Mouse (Mus musculus) 3T3-L1 (cell line): ENCODE measurements around the gene 1700113H08Rik.
A peak's percentile ranks its signal among the peaks of the same experiment; 100 is the strongest.

ENCODE experiments used
- DNase-seq: peaks from one replicate; pipeline ENCODE4 v3.0.0-alpha.2; 2015; ENCODE audit warnings: low read depth, low spot score

1700113H08Rik gene

GRCm38 (mm10) chr10:87057500-87058250 lies at the start of gene 1700113H08Rik:
Gene 1700113H08Rik, plus strand, starts transcription at chr10:87058045.
- DNase-seq: no peak

DNA sequence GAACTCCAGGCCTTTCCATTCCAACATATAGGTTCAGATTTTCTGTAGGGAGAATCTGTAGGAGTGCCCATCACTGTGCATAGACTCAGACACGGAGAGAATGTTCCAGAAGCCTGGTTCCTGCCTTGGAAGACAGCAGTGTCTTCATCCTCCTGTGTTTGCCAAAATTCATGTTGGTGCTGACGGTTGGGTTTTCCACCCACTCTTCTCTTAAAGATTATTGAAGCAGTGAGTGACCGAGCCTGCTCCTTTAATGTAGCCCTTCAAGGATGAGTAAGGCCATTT lies 49.7 kb upstream of the 1700113H08Rik start:
- DNase-seq: no peak

- no peak for DNase-seq
Measured at GRCm38 (mm10) chr10:87012087-87012486, 45.8 kb upstream of the 1700113H08Rik start.

- DNase-seq: no peak
Measured at GRCm38 (mm10) chr10:87014391-87014965, 43.4 kb upstream of the 1700113H08Rik start.

DNA sequence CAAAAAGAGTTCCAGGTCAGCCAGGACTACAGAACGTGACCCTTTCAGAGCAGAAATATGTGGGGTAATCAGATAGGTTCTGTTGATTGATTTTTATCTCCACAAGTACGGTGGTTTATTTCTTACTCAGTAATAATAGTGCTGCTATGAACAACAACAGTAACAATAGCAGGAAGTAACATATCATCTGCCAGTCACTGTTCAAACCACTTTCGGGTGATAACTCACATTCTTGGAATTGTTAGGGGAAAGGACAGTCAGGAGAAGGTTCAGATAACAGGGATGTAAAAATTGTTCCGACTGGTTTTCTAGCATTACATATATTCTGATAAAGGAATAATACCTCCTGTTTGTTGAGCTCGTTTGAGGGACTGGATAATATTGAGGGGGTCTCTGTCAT lies 42.4 kb upstream of the 1700113H08Rik start:
- DNase-seq: no peak

- no peak for DNase-seq
Measured at GRCm38 (mm10) chr10:87016151-87016692, 41.6 kb upstream of the 1700113H08Rik start.

DNA sequence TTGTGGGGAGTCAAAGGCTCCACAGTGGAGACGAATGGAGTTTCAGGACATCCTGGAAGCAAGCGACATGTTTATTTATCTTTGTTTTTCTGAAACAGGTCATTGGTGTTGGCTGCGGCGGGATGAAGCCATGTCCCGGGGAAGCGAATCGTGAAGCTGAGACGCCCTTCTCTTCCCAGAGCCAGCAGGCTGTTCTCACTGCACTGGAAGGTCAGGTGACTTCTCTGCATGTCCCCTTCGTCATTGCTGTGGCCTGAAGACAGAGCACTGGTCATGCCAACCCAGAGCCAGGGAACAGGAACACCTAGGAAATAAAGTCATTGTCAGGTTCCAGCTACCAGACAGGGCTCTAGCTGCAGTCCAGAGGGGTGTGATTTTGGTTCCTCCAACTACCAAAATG lies 39.0 kb upstream of the 1700113H08Rik start:
- DNase-seq: no peak

DNA sequence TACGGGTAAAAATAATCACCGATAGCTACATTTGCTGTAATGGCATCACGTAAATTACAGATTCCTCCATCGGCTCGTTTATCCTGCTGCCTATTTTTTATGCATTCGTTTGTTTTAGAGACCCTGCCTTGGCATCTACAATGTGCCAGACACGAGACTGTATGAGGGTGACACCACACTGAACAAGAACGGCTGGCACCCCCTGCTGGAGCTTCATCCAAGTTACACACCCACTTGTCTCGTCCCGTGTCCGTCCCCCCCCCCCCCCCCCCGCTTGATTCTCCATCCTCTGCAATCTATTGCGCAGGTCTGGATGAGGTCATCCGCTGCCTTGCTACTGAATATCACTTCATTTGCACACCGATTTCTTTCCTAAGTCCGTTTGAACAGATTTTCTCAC lies 37.1 kb upstream of the 1700113H08Rik start:
- DNase-seq: peak; percentile 42

GRCm38 (mm10) chr10:87024884-87025283 lies 33.0 kb upstream of the 1700113H08Rik start:
- DNase-seq: peak; percentile 87

DNA sequence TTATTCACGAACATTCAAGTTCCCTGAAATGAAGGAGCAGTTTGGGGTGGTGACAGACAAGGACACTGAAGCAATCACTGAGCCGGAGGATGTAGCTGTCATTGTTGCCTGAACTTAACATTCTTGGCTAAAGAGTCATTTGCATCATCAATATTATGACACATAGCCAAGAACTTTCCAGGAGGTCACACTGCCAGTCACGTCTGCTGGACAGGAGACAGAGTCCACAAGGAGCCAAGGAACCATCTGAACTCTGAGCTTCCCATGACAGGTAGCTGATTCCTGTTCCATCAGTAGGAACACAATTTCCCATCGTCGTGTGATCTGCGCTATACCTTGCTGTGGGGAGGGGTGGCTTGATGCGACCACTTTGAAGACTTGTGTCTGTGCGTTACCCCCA lies 25.1 kb upstream of the 1700113H08Rik start:
- DNase-seq: no peak

DNA sequence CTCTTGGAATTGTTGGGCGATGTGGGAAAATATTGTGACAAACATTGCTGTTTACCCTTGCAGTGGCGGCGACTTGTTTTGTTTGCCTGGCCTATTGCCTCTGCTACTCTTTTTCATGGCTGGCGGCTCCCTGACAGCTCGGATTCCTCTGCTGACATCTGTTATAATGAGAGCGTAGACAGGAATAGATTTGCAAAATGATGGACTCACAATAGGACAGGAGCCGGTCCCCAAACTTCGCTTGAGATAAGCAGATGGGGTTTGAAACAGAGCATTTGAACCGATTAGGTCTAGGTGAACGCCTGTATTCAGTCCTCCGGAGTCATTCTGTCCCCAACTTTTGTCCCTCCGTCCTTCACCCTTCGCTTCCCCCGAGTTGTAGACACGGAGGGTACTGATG lies 22.0 kb upstream of the 1700113H08Rik start:
- no peak for DNase-seq

- DNase-seq: no peak
Measured at GRCm38 (mm10) chr10:87036271-87036703, 21.6 kb upstream of the 1700113H08Rik start.

GRCm38 (mm10) chr10:87037062-87037461 lies 20.8 kb upstream of the 1700113H08Rik start:
- no peak for DNase-seq

DNA sequence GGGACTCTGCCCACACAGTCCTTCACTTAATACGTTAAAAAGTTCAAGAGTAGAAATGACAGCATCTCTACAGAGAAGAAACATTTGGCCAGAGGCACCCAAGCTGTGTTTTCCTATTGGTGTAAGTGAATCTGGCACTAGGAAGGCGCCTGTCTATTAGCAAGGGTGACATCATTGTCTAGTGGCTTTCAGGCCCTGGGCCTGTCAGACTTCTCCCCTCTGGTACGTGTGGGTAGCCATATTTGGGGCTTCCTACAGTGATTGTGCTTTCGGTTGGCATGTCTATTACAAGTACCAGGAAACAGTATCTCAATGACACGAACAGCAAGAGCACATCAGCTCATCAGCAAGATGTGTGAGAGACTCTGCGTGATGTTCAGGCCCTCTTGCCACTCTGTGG lies 18.5 kb upstream of the 1700113H08Rik start:
- DNase-seq: no peak

DNA sequence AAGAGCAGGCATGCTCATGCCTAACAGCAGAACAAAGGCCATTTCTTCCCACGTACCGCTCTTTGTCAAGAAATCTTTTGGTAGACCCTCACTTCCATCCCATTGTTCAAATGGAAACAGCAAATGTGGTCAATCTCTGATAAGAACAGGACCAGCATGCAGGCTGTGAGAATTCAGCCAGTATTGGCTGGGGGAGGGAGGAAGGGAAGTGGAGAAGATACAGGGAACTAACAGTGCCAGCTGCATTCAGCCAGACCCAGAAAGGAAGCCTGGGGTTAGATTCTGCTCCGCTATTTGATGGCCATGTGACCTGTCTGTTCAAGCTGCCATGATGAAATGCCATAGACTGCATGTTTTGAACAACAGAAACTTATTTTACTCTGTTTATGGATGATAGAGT lies 18.0 kb upstream of the 1700113H08Rik start:
- DNase-seq: no peak

DNA sequence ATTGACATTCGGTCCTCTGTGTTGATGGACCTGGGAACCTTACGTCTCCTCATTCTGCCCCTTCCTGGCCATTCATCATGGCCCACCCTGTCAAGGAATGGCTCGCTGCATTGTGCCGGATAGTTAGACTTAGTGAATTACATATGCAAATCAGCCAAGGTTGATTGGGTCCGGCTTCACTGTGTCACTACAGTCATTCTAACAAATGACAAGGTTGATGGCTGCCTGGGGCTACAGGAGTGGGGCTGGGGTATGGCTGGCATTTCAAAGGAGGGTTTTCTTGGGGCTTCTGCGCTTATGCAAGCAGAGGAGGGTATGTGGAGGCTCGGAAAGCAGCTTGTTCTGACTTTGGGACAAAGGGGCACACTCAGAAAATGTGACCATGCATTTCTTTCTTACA lies 16.6 kb upstream of the 1700113H08Rik start:
- no peak for DNase-seq

- no peak for DNase-seq
Measured at GRCm38 (mm10) chr10:87045273-87045672, 12.6 kb upstream of the 1700113H08Rik start.

- no peak for DNase-seq
Measured at GRCm38 (mm10) chr10:87046469-87046868, 11.4 kb upstream of the 1700113H08Rik start.

GRCm38 (mm10) chr10:87046931-87047468 lies 10.8 kb upstream of the 1700113H08Rik start:
- DNase-seq: no peak

DNA sequence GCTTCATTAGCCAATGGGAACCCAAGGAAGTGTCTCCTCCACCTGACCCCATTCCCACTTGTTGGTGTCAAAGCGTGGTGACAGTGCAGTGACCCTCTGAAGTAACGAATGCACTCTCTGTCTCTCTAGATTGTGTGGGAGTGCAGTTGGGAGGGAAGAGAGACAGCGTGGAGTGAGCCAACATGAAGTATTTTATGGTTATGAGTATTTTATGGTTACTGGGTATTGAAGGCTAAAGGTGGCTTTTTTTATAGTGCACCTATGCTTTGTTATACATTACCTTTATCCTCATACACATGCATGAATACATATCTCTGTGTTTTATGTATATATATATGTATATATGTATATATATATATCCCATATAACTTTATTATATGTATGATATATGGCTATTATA lies 8.7 kb upstream of the 1700113H08Rik start:
- no peak for DNase-seq

DNA sequence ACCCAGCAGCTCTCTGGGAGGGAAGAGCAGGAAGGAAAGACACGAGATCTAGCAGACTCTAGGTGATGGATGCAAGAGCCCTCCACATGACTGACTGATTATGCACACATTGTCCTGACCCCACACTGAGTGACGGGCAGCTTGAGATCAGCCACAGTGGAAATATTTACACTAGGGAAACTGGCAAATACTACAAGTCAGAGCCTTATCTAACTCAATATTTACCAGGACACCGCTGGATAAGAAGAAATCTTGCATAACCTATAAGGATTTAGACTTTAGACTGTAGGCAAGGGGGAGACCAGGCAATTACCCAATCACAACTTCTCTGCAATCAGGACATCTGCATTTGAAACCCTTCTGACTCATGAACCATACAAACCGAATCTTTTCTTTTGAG lies 6.1 kb upstream of the 1700113H08Rik start:
- DNase-seq: no peak

- DNase-seq: no peak
Measured at GRCm38 (mm10) chr10:87058251-87058925, 543 bp downstream of the 1700113H08Rik start.
